Mouse (Mus musculus) stomach, embryonic 15.5 days (tissue): ENCODE results near the gene Stam2. TPM values are rescaled to one million over a fixed set of nuclear protein-coding genes. Genes with fewer than 3 reads are reported as not detected.
A peak's percentile ranks its signal among the peaks of the same experiment; 100 is the strongest.

Source experiments
- ATAC-seq: fragments of 200-750 bp; cut with Nextera tagmentation; 2 replicates; pipeline ENCODE4 v1.8.0; 2017; ENCODE audit warnings: low read depth, moderate number of reproducible peaks, moderate TSS enrichment; ENCODE audit not compliant: insufficient read depth, low FRiP score
- H3K27ac ChIP-seq: fragments of 300-500 bp; sonication (generic); 2 replicates; pipeline ENCODE4 v1.5.1; 2015; ENCODE audit warnings: mild to moderate bottlenecking, inconsistent platforms
- H3K27me3 ChIP-seq: fragments of 300-500 bp; sonication (generic); replicated peaks from 2 replicates; pipeline ENCODE4 v1.6.1; 2015; ENCODE audit warnings: inconsistent platforms
- H3K36me3 ChIP-seq: fragments of 300-500 bp; sonication (generic); 2 replicates; pipeline ENCODE4 v1.6.1; 2015; ENCODE audit warnings: inconsistent platforms
- H3K4me1 ChIP-seq: fragments of 300-500 bp; sonication (generic); 2 replicates; pipeline ENCODE4 v1.6.1; 2015; ENCODE audit warnings: inconsistent platforms
- H3K4me2 ChIP-seq: fragments of 300-500 bp; sonication (generic); 2 replicates; pipeline ENCODE4 v1.6.1; 2015; ENCODE audit warnings: mild to moderate bottlenecking, inconsistent platforms
- H3K4me3 ChIP-seq: fragments of 300-500 bp; sonication (generic); replicated peaks from 2 replicates; pipeline ENCODE4 v1.5.1; 2015; ENCODE audit warnings: inconsistent platforms
- H3K9ac ChIP-seq: fragments of 300-500 bp; sonication (generic); 2 replicates; pipeline ENCODE4 v1.6.1; 2015; ENCODE audit warnings: inconsistent platforms
- H3K9me3 ChIP-seq: fragments of 300-500 bp; sonication (generic); 2 replicates; pipeline ENCODE4 v1.6.1; 2016; ENCODE audit warnings: inconsistent platforms
- WGBS: fragments of 180-500 bp; shearing (Covaris S2); methylation state at CpG from one replicate; pipeline ENCODE4 v1.1.7; 2015; 5-methylcytosine and 5-hydroxymethylcytosine counted together
- polyA plus RNA-seq: library from polyadenylated mRNA; unstranded; fragments of >200 nt; fragmentation: Nextera tagmentation; extraction: Ambion mirVana; gene quantifications from 2 replicates; pipeline ENCODE4 v1.2.1, GENCODE M21; 2015

Gene Stam2
- 31.5 and 35.8 TPM in 2 replicates for polyA plus RNA-seq

DNA sequence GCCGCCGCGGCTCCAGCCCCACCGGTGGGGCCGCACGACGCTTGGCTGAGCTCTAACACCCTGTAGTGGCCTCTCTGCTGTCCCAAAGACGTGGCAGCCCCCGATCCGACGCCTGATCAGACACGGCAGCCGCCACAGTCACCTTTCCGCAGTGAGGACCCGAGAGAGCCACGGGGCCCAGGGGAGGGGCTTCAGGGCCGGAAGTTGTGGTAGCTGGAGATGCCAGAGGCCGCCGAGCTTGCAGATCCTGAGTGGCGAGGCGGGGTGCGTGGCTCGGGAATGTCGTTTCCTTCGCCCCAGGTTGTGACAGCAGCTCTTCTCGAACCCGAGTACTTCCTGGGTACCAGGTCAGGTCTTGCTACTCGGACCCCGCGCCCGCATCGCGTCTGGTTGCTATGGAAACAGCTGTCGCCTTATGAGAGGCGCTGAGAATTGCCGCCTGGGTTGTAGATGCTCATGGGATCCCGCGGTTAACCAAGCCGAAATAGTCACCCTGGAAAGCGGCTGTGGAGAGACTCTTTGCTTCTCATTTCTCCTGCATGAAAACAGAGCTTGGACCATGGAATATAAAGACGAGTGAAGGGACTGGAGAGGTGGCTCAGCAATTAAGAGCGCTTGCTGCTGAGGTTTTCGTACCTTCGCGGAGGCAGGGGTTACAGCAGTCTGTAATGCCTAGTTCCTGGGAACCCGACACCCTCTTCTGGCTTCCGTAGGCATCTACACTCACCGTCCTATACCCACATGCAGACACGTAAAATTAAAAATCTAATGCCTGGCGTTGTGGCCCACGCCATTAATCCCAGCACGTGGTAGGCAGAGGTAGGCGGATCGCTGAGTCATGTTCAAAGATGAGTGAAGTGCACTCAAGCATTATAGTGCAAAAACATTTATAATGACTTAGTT, at the start of gene Stam2:
Gene Stam2 (minus strand): TSS at position 26 of the 903 bp plus-strand sequence.
- H3K27me3 ChIP-seq = no peaks in the 10 kb centered on the region
- H3K4me3 ChIP-seq = peak within 1 kb of the TSS; percentile 88
- H3K4me1 ChIP-seq = no peaks in the 10 kb centered on the region
- H3K9ac ChIP-seq = peak within 1 kb of the TSS; percentile 74
- peak within 1 kb of the TSS; percentile 62 for H3K4me2 ChIP-seq
- peak; percentile 91 for ATAC-seq
- H3K27ac ChIP-seq = peak within 1 kb of the TSS; percentile 98
- no peaks in the 10 kb centered on the region for H3K9me3 ChIP-seq
- WGBS = 7% methylated on average over 54 of the region's 54 CpGs
- no peaks in the 10 kb centered on the region for H3K36me3 ChIP-seq

DNA sequence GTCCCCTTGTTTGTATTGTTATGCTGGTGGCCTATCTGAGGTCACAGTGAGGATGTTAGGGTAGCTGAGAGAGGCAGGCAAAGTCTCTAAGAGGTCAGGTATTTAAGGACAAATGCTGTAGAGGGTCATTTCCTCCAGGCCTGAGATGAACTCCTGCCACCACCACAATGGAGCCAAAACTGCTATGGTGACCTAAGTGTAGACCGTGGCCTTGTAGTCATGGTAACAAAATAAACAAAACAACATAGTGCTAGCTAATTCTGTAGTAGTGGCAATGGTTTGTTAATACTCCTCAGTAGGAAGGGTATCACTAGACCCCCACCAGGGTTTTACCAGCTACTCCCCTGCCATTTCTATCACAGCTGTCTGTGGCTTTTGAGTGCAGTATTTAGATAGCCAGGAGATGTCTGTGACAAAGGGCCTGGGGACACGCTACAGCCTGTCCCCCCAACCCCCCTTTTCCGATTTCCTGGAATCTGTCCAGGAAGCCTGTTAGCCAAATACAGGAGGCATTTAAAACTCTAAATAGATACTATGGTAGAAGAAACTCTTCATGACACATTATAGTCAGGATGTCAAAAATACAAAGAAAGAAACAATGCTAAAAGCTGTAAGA, 43.1 kb upstream of the Stam2 start:
- no peak overlapping the region for H3K4me3 ChIP-seq
- 0 out of 2 replicates have a peak, but pooled peaks cover under 1% of the 10 kb centered on the region for H3K4me1 ChIP-seq
- H3K9ac ChIP-seq = no peak overlapping the region
- 26% methylated on average over 3 of the region's 3 CpGs for WGBS
- H3K4me2 ChIP-seq = no peak overlapping the region
- no peaks in the 10 kb centered on the region for H3K27me3 ChIP-seq
- no peaks in the 10 kb centered on the region for H3K36me3 ChIP-seq
- no peaks in the 10 kb centered on the region for H3K9me3 ChIP-seq
- H3K27ac ChIP-seq = no peak overlapping the region
- ATAC-seq = no peak

DNA sequence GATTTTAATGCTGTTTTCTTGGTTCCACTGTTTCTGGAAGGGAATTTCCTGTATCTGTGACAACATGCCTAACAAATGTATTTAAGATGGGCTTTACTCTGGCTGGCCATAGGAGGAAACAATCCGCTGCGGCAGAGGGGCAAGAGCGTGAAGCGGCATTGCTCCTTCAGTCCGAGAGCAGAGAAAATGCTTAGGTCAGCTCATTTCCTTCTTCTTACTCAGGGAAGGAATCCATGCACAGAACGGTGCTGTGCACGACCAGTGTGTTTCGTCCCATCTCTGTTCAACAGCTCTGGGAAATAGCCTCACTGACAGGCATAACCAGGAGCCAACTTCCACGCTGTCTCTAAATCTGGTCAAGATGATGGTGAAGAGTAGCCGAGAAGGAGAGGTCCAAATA, 37.9 kb upstream of the Stam2 start:
- Histone ChIP-seq H3K9ac (no peak overlapping the region), H3K9me3 (no peaks in the 10 kb centered on the region), H3K27me3 (no peaks in the 10 kb centered on the region), H3K27ac (no peak overlapping the region), H3K4me1 (0 out of 2 replicates have a peak, but pooled peaks cover 4% of the 10 kb centered on the region), H3K4me3 (no peak overlapping the region), H3K4me2 (0 out of 2 replicates have a peak overlapping the region, but pooled peaks have one; percentile 10), H3K36me3 (no peaks in the 10 kb centered on the region)
- WGBS = 67% methylated on average over 10 of the region's 10 CpGs
- ATAC-seq = no peak

DNA sequence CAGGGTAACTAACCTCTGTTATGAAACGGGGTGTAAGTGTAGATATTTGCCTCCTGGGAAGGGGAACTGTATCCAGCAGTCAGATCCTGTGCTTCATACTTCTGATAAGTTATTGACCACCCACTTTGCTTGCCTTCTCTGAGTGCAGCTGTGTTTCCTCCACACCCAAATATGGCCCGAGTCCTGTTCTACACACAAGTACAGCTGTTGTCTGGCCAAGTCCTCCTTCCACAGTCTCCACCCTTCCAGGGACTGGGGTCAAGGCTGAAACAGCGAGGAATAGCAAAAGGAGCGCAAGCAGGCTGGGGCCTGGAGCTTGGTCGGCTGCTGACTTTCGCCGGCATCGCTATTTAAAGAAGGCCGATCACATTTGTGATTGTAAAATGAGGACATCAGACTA, 37.3 kb upstream of the Stam2 start:
- Histone ChIP-seq H3K9me3 (no peaks in the 10 kb centered on the region), H3K27me3 (no peaks in the 10 kb centered on the region), H3K27ac (0 out of 2 replicates have a peak overlapping the region, but pooled peaks have one; percentile 28), H3K9ac (no peak overlapping the region), H3K4me2 (0 out of 2 replicates have a peak overlapping the region, but pooled peaks have one; percentile 10), H3K4me1 (0 out of 2 replicates have a peak, but pooled peaks cover 4% of the 10 kb centered on the region), H3K36me3 (no peaks in the 10 kb centered on the region), H3K4me3 (no peak overlapping the region)
- WGBS = 50% methylated on average over 9 of the region's 9 CpGs
- peak; percentile 39; the same call in 1 of the 2 replicates for ATAC-seq

DNA sequence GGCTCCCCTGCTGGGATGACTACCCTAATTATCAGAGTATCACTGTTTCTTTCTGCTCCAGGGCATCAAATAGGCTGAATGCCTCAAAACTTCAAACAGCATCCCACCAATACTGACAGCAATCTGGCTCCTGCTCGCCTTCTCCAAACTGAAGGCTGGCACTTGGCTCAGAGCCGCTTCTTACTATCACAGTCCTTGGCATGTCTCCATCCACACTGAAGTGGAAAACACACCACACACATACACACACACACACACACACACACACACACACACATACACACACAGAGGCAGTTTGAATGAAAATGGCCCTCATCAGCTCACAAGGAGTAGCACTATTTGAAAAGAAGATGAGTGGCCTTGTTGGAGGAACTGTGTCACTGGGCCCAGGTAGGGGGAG, 35.8 kb upstream of the Stam2 start:
- H3K27ac ChIP-seq = no peak overlapping the region
- H3K4me3 ChIP-seq = no peak overlapping the region
- no peaks in the 10 kb centered on the region for H3K36me3 ChIP-seq
- no peaks in the 10 kb centered on the region for H3K27me3 ChIP-seq
- 0 out of 2 replicates have a peak, but pooled peaks cover 4% of the 10 kb centered on the region for H3K4me1 ChIP-seq
- no peak overlapping the region for H3K4me2 ChIP-seq
- H3K9ac ChIP-seq = no peak overlapping the region
- no peak for ATAC-seq
- WGBS = 85% methylated on average over 2 of the region's 2 CpGs
- H3K9me3 ChIP-seq = no peaks in the 10 kb centered on the region

GRCm38 (mm10) chr2:52774373-52774772, 32.3 kb upstream of the Stam2 start:
- WGBS = 61% methylated on average over 1 of the region's 1 CpGs
- H3K27me3 ChIP-seq = no peaks in the 10 kb centered on the region
- no peak overlapping the region for H3K4me2 ChIP-seq
- no peak overlapping the region for H3K27ac ChIP-seq
- H3K4me3 ChIP-seq = no peak overlapping the region
- no peaks in the 10 kb centered on the region for H3K4me1 ChIP-seq
- H3K9ac ChIP-seq = no peak overlapping the region
- no peaks in the 10 kb centered on the region for H3K9me3 ChIP-seq
- H3K36me3 ChIP-seq = no peaks in the 10 kb centered on the region
- no peak for ATAC-seq

DNA sequence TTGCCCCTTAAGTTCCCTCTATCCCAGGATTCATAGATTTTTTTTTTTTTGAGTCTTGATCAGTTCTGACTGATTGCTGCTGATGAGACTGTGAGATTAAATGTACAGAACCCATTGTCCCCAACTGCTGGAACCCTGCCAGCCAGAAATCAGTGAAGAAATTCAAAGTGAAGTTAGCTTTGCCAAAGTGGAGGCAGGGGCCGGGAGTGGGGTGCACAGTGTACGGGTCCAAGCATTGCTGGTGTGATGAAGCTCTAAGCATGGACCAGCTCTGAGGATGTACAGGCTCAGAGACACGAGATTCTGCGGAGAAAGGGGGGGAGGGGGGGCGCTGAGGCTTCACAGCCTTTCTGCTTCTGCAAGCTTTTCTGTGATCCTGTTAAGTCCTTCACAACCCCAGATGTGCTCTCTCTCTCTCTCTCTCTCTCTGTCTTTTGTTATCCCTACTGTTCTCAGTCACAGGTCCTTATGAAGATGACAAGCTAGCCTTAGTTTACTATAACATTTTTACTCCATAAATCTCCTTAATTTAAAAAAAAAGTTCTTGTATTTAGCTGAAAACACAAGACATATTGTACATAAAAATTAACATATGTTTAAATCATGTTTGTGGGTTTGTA, 30.8 kb upstream of the Stam2 start:
- Histone ChIP-seq H3K9me3 (no peaks in the 10 kb centered on the region), H3K27me3 (no peaks in the 10 kb centered on the region), H3K9ac (no peak overlapping the region), H3K36me3 (no peaks in the 10 kb centered on the region), H3K4me1 (no peaks in the 10 kb centered on the region), H3K4me3 (no peak overlapping the region), H3K4me2 (no peak overlapping the region), H3K27ac (no peak overlapping the region)
- WGBS = 32% methylated on average over 5 of the region's 5 CpGs
- no peak for ATAC-seq

- H3K4me2 ChIP-seq = no peak overlapping the region
- H3K9ac ChIP-seq = no peak overlapping the region
- no peak for ATAC-seq
- no peaks in the 10 kb centered on the region for H3K9me3 ChIP-seq
- H3K36me3 ChIP-seq = no peaks in the 10 kb centered on the region
- no peaks in the 10 kb centered on the region for H3K27me3 ChIP-seq
- H3K27ac ChIP-seq = no peak overlapping the region
- no peaks in the 10 kb centered on the region for H3K4me1 ChIP-seq
- 92% methylated on average over 6 of the region's 6 CpGs for WGBS
- no peak overlapping the region for H3K4me3 ChIP-seq
These were observed 23.0 kb upstream of the Stam2 start for GRCm38 (mm10) chr2:52765130-52765529.

DNA sequence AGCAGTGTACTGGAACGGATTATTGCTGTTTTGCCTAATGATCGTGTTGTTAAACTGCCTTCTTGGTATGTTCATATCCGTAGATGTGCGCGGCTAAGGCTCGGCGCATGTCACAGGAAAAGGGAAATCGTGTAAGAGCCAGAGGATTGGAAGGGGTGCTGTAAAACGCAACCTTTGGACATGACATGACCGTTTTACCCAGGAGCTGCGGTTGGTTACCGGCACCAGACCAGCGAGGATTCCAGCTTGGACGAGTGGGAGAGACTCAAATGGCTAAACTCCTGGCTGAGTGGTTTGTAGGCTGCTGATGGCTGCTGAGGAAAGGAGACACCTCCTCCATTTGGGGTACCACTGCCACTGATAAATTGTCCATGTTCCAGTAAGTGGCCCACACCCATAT, 21.8 kb upstream of the Stam2 start:
- ATAC-seq = no peak
- H3K4me2 ChIP-seq = no peak overlapping the region
- H3K4me1 ChIP-seq = no peaks in the 10 kb centered on the region
- no peaks in the 10 kb centered on the region for H3K9me3 ChIP-seq
- no peak overlapping the region for H3K9ac ChIP-seq
- no peak overlapping the region for H3K4me3 ChIP-seq
- no peak overlapping the region for H3K27ac ChIP-seq
- no peaks in the 10 kb centered on the region for H3K36me3 ChIP-seq
- WGBS = 87% methylated on average over 14 of the region's 14 CpGs
- H3K27me3 ChIP-seq = no peaks in the 10 kb centered on the region

DNA sequence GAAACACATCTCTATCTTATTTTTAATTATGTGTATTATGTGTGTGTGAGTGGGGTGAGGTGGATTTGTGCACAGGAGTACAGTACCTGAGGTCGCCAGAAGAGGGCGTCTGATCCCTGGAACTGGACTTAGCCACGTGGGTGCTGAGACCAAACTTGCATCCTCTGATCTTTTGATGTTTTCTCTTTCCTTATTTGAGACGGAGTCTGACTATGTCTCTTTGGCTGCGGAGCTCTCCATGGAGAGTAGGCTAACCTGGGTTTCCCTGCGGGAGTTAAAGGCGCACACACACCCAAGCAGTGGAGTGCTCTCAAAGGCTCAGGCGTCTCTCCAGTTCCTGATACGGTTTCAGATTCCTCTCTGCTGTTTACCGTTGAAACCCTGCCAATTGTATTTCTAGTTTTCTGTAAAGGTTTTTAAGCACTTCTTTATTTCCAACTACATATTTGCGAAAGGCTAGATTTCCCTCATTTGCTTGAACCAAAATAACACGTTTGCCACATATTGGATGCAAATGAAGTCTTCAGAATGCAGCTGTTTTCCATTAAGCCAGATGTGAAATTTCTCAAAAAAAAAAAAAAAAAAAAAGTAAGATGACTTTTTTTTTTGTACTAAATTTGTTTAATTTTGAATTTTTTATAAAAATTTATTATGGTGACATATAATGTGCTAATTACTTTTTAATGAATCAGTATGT, 21.1 kb upstream of the Stam2 start:
- H3K27me3 ChIP-seq = no peaks in the 10 kb centered on the region
- no peaks in the 10 kb centered on the region for H3K36me3 ChIP-seq
- H3K4me2 ChIP-seq = peak overlapping the region; percentile 49
- H3K9me3 ChIP-seq = no peaks in the 10 kb centered on the region
- no peaks in the 10 kb centered on the region for H3K4me1 ChIP-seq
- no peak overlapping the region for H3K9ac ChIP-seq
- ATAC-seq = no peak
- 12% methylated on average over 12 of the region's 12 CpGs for WGBS
- H3K27ac ChIP-seq = no peak overlapping the region
- H3K4me3 ChIP-seq = peak overlapping the region; percentile 24; the same call in 1 of the 2 replicates

DNA sequence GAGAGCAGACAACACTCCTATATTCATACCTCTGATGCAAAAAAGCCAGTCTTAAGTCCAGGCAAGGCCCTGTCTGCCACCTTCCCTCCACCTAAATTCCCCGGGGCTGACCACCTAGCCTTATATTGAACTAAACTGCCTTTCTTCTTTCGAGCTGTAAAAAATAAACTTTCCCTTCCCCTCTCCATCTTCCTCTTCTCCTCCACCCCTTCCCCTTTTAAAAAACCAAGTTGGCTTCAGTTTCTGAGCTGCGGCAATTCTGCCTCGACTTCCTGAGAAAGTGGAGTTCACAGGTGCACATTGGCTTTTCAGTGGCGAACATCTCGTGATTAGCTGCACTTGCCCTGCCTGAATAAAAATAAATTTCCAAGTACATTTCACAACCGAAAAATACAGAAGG, 20.4 kb upstream of the Stam2 start:
- Histone ChIP-seq H3K27ac (no peak overlapping the region), H3K9me3 (no peaks in the 10 kb centered on the region), H3K9ac (no peak overlapping the region), H3K27me3 (no peaks in the 10 kb centered on the region), H3K4me2 (peak overlapping the region; percentile 49; the same call in 1 of the 2 replicates), H3K4me3 (no peak overlapping the region), H3K4me1 (no peaks in the 10 kb centered on the region), H3K36me3 (no peaks in the 10 kb centered on the region)
- no peak for ATAC-seq
- 61% methylated on average over 7 of the region's 7 CpGs for WGBS
